Mouse (Mus musculus) cerebellum, adult 9-10 months (tissue): Measurements from ENCODE around the gene Meis2.

Source experiments
- DNase-seq: peaks from one replicate; pipeline ENCODE4 v3.0.0; 2022

Gene Meis2

DNA sequence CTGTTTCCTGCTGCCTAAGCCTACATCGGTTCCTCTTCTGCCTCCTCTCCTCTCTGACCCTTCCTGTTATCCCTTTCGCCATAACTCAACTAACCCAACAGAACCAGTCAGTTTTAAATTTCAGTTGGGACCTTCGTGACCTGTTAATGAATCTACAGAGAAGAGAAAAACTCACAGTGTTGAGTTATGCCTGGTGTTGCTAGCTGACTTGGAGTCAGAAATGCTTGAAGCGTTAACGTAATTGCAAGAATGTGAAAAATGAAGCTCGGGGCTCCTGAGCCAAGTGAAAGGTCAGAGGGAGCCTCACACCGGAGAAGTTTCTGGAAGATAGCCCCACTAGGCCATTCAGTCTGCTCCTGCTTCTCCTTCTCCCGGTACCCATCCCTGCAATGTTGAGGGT, 18.3 kb downstream of the Meis2 start:
- no peak for DNase-seq

DNA sequence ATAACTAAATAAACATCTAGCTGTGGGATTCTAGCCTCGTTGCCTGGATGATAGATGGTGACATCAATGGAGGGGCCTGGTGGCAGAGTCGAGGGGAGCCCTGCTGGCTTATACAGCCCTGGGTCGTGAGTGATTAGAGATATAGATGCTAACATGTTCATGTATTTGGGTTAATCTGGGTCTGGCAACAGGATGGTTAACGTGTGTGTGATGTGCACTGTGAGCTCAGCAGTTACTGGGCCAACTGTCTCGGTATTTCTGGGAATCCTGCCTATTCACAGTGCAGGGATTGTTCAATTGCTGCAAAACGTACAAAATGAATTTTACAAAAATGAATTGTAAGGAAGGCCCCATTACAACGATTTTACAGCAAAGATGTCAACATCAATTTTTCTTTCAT, 20.6 kb downstream of the Meis2 start:
- DNase-seq: no peak

DNA sequence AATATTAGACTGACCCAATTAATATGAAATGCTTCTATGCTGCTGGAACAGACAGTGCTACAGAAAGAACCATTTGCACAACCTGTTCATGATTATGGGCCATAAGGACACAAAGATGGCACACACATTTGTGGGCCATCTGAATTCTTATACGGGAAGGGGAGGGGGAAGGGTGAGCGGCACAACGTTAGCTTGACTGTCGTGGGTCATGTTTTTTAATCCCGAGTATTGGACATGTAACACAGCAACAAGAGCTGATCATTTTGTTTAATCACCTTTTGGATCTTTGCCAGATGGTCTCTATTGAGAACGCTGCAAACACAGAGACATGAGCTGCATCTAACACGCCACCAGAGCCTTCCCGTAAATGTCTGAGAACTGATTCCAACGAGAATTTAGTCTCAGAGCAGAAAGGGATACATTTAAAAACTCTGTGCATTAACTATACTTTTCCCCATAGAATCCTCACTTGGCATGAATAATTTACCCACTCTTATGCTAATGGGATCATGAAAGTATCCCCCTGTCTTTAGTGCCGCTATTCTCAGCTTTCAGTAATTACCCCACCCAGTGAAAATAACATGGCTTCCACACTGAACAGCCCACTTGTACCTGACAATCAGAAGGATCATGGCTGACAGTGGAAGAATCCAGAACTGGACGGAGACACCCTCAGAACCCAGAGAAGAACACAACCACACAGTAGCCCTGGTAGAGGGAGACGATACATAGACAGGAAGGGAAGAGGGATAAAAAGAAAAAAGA, 22.5 kb downstream of the Meis2 start:
- no peak for DNase-seq

DNA sequence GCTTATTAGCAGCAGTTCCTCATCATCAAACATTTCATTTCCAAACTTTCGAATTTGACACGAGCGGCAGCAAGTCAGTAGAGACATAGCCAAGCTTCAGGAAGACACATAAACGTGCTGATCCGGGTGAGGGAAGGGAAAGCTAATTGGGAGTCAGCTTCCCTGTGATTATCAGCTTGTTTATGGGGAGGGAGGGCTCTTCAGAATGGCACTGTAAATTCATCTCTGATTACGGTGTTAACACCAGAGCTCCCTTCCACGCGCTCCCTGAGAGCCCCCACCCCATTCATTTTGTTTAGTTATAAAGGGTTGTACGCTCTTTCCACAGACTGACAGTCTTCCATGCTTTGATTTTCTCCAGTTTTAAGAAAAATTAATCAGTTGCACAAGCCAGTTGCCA, 23.2 kb downstream of the Meis2 start:
- DNase-seq: no peak

DNA sequence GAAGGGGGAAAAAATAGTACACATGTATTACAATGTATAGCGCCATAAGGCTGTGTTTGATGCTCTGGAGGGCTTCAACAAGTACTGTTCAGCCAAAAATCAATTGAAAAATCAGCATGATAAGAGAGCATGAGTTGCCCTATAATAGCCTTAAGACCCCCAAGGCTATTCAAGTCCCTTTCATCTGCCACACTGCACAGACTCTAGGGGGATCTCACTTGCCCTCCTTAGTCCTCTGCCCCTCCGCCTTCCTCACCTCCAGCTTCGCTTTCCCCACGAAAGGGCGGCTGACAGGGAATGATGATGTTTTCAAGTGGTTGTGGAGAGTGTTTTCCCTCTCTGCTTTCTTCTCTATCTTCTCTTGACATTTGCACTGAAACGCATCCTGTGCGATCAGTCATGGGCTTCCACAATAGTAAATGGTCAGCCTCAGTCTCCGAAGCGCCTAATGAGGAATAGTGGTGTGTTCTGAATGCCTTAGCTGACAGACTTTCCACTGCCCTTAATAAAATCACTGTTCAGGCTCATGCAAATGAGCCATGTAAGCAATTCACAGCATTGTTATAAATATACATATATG, 23.9 kb downstream of the Meis2 start:
- DNase-seq: no peak

DNA sequence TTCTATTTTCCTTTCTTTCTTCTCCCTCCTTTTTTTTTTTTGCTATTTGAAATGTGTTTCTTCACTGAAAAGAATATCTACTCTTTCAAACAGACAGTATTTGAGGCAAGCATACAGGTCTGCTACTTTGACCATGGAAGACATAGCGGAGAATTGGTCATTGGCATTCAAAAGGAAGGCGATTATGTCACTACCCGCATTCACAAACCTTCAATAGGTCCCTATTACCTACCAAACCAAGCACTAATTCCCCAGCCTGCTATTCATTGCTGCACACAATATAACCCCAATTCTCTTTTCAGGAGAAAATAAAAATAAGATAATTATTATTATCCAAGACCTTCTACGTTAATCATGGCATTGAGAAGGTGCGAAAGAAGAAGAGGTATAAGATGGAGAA, 30.3 kb downstream of the Meis2 start:
- no peak for DNase-seq

DNA sequence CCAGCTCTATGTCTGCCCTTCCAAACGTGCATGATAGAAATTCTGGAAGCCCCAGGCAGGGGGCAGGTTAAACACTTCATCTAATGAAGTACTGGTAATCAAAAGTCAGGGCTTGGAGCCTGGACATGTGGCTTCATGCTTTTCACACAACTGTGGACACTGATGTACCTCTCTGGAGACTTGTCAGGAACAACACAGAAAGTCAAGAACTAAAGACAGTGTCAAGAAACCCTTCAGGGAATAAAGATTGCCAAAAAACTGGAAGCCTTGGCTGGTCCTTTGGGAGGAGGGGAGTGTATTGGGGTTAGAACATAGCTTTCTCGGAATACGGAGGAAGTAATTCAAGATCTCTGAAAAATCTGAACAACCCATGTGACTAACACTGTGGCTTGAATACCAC, 37.5 kb downstream of the Meis2 start:
- no peak for DNase-seq

DNA sequence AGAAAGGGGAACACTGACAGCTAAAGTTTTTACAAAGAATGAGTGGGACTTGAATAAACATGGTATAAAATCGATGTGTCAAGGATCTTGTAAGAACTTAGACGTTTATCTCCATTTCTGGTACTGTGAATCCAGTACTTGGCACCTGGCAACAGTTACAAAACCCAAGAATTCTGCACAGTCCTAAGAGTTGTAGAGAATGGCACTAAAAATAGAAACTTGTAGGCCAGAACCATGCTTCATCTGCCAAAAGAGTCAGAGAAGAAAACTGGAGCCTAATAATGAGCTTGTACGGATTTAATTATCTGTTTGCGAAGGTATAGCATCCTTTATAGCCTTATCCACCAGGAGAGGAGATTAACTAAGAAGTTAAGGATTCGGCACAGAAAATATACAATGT, 42.8 kb downstream of the Meis2 start:
- no peak for DNase-seq

DNA sequence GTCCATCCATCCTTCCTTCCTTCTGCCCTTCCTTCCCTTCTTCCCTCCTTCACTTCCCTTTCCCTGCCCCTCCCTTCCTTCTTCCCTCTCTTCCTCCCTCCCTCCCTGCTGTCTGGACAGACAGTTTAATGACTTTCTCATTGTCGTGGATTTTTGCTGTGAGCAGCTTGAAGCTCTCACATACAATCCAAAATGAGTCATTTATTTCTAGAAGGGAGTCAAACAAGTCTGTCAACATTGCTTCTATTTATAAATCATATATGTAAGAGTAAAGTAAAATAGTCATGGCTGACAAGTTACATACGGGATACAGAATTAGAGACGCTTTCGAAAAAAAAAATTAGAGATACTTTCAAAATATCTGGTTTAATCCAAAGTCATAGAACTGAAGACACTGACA, 43.7 kb downstream of the Meis2 start:
- no peak for DNase-seq

DNA sequence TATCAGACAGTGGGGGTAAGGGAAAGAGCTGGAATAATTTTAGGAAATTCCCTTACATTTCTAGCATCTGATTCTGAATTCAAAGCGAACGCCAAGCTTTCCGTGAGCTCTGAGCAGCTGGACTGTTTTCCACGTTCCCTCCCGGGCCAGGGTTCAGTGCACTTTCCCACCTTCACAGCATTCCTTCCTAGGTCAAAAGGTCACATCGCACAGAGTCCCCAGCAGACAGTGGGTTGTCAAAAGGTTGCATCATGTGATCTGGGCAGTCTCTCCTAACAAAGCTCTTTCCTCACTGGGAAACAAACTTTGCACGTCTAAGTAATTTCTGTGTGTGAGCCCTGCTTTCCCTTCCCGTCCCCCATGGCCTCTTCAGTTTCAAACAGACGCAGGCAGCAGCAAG, 44.6 kb downstream of the Meis2 start:
- DNase-seq: no peak

DNA sequence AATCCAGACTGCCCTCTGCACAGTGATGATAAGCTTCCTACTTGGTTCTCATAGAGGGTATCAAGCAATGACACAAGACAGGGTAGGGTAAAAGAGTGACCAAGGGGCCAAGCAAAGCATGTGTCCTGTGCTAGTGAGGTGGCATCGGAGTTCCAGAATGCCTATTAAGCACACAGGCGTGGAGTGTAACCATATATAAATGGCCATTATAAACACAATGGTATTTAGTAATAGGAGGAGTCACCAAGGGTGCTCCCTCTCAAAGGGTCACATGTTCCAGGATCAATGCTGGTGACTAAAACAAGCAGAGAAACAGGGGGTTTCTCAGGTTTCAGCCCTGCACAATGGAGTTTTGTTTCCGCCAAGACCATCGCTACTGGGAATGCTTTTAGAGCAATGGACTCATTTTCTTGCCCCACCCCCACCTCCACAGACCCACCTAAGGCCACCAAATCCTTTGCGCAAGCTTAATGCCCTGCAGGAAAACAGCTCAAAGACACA, 45.1 kb downstream of the Meis2 start:
- no peak for DNase-seq

DNA sequence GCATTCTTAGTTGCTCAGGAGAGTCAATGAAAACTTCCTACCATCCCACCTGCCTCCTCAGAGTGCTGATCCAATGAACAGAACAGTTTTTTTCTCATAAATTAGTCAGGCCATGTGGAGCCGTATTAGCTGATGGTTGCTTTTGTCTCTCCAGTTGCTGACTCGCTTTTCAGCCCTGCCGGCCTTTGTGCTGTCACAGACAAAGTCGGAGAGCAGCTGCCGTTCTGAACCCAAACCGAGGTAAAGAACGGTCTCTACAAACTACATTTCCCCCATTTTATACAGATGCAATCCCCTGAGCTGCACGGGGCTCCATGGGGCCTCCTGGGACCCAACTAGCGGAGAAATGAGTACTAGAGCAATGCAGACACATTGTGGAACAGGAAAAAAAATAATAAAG, 45.7 kb downstream of the Meis2 start:
- no peak for DNase-seq

DNA sequence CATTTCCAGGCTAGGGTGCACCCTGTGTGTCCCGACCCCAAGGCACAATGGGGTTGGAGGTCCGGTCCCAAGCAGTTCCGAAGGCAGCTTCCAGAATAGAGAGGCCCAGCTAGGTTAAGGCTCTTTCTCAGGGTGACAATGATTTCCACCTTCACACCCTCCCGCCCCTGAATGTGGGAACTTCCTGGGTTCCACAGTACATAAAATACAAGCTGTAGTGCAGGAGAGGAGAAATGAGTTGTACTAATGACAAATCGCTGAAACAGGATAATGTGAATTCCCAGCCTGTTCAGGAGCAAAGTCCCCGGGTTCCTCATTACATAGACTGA, 46.2 kb downstream of the Meis2 start:
- no peak for DNase-seq

DNA sequence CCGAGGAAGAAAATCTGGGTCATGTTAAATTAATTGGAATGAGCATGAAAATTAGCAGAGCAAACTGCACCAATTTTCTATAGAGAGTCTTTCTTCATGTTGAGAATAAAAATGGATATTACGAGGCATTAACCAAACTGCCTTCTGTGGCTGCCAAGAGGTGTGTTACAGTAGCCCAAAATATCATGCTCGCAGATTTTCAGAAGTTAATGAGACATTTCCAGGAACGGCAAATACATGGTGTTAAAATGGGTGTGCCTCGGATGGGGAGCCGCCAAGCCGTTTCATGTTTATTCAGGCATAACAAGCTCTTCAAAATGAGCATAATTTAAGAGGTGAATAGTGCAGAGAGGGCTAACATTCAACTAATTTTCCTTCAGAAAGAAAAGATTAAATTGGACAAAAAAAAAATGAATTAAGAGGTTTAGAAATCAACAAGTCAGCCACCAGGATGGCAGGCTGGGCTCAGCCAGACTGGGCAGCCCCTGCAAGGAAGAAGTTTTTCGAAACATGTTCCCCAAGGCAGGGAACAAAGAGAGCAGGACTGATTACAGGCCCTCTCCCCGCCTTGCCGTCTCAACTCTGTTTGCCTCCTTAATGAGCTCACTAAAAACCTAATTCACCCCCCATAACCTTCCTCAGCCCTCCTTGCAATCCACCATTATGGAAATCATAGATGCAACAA, 46.7 kb downstream of the Meis2 start:
- DNase-seq: no peak

DNA sequence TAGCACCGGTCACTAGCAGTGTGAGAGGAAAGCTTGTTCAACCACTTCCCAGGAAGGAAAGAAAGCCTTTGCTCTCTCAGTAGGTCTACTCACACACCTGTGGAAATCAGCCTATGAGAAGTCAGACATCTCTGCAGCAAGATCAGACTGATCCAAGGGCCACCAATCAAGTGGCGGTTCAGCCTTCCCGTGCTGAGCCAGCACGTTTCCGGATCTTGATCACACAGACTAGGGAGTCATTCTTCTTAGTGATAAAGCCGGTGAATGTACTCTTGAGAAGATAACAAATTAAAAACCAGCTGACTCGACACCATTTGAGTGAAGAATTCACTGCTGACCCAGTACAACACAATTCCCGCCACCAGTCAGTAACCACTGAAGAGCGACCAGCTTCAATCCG, 50.1 kb downstream of the Meis2 start:
- no peak for DNase-seq

DNA sequence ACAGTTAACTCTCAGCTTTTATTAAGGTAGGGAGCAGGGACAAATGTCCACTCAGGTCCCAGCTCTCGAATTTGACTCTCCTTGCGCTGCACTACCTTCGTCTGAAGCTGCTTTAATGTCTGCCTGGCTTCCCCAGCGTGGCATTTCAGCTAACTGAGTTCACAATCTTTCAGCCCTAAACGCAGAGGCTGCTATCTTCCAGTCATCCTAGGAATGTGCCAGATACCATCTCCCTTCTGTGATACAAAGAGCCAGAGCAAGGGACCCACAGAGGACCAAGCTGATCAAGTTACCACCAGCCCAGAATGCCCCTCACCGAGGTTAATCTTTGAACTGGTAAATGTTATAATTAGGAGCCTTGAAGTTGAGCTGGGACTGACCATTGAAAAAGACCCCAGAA, 55.2 kb downstream of the Meis2 start:
- DNase-seq: no peak

DNA sequence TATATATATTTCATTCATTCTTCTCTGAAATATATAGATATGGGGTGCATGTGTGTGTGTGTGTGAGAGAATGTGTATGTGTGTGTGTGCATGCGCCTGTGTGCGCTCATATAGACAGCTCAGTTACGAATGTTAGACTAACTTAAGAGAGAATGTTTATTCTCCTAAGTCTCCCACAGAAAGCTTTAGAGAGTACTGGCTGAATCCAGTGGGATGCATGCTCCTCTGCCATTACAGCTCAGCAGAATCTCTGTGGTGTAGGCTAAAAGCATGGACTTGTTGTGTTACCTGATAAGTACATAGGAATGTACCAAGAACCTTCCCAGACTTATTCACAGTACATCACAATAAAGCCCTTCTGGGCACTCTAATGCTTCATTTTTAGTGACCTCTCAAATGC, 55.6 kb downstream of the Meis2 start:
- no peak for DNase-seq

DNA sequence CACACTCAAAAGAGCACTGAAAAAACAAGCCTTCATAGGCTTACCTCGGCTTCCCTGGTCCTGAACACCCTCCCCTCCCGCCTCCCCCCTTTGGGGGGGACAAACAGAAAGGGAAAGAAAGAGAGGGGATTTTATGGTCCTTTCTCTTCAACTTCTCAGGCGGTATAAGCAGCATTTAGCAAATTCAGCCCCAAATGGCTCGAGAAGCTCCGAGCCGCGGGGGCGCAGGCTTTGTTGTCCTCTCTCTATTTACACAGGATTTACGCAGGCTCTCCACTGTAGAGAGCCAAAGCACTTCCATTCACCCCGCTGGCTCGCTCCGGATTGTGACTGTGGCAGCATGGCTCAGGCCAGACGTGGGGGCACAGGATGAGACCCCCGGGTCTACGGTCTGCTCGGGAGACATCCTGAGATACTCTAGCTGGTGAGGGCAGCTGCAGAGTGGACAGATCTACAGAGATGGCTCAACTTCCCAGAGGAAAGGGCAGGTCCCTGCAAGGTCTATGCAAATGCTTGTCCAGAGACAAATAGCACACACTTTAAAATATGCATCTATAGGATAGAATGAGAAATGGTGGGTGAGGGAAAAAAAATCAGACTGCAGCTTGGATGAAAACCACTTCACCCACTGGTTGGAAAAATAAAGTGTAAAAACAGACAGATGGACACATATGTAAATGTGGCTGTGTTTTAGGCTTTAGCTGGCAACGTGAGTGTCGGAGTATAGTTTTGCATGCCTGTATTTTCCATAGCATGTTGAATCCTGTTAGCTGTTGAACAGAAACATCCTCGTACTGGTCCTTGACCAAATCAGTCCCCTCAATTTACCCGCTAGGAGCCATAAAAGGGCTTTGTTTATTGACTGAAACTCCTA, 56.3 kb downstream of the Meis2 start:
- no peak for DNase-seq

DNA sequence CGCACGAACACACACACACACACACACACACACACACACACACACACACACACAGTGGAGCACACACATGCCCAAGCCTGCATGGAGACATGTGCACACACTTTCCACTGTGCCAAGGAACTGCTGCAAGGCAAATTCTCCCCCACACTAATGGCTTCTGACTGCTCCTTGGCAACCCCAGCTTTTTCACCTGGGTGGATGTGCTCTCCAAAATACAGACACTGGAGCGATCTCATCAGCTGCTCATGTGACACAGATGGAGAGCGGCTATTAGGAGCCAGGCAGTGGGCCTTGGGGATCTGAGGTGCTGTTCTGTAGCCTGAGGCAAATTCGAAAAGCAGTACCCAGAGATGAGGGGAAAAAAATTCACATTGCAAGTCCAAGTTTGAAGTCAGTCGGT, 63.3 kb downstream of the Meis2 start:
- DNase-seq: no peak

DNA sequence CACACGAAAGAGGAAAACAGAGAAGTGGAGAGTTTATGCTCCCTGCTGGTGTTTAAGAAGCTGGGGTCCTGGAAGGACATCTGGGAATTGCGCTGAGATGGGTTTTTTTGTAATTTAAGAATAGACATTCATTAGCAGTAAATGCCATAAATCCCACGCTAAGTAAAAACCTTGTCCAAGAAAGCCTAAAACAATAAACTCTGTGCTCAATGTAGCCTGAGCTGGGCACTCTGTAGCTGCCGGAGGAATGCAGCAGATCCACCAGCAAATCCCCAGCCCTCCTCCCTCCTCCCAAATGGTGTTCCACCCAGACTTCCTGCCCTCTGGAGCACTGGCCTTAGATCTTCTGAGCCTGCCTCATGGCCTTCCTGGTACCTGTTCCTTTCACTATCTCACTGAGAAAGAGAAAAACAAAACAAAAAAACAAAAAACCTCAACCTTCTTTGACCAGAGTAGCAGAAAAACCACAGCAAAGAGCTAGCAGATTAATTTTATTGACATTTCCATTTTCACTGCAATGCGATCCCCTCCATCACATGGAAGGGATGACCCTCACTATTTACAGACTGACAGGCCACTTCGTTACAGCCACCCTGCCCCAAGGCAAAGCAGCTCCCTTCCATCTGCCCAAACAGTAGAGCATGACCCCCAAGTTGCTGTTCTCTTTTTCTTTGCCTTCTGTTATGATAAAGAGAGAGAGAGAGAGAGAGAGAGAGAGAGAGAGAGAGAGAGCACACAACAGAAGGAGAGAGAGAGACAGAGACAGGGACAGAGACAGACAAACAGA, 64.1 kb downstream of the Meis2 start:
- no peak for DNase-seq

DNA sequence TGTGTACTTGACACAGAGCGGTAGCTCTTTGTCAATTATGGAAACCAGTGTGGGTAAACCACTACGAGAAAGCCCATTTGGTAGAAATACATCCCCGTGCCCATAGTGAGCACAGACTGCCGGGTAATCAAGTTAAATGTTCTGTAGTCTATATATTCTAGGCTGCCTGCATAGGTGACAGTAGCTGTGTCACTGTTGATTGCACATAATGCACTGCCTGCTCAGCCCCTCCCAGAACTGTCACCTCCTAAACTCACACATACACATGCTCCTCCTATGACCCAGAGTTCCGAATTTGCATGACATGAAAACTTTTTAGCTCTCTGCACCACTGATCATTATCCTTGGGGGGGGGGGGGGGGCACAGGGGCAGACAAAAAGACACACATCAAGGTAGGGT, 65.1 kb downstream of the Meis2 start:
- no peak for DNase-seq

DNA sequence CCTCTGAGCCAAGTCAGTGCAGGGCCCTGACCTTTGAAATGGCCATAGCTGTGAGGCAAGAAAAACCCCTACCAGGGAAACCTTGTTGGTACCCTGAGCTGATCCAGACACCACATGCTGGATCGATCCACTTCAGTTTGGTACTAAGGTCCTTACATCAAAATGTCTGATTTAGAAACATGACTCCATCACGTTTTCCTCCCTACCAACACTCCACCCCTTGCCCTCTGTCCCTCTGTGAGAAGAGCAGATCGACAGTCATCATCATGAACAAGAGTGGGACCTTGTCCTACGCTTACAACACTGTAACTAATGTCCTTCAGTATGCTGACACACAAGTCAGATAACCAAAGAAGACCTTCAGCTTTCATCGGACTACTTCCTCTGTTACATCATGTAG, 66.8 kb downstream of the Meis2 start:
- no peak for DNase-seq

DNA sequence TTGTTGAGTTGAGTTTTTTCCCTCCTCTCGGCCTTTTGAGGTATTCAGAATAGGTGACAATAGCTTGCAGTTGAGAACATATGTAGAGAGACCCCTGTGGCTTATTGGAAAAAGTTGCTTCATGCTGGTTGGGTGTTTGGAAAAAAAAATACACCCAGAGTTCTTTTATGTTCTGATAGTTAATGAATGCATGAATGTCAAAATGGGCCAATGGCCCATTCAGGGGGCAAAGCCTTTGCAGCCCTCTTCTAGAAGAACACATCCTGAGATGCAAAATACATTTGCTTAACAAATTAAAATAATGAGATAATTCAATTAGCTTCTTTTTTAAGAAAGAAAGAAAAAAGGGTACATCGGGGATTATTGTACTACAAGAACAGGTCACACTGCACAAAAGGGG, 69.2 kb downstream of the Meis2 start:
- no peak for DNase-seq
